ENCODE assay signal across 9 mouse cellular contexts in the genomic region with DNA sequence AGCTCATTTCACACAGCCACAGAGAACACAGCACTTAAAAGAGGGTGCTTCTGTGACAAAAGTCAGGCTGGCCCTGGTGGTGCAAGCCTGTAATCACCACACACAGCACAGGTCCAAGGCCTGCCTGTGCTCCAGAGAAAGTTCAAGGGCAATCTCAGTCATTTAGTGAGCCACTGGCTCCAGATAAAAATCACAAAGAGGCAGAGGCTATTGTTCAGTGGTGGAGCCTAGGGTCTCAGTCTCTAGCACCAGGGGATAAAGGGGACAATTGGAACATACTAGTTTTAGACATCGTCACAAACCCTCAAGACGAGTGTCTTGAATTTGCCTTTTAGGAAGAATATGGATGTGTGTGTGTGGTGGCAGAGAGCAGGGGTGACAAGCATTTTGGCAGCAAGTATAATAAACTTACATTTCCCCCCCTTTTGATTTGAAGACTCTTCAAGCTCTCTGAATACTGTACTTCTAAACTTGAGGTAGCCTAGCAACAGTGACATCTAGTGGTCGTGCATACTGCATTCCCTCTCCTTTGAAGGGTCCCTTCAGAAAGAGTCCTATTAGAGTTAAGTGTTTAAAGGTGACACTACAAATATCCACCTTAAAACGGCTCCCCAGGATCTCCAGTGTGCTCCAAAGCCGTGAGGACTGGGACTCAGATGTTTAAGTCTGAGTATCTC. TPM values are rescaled to one million over a fixed set of nuclear protein-coding genes. Genes with fewer than 3 reads are reported as not detected.
DNase-seq lines count a peak whose midpoint lies in the region; ATAC-seq and TF ChIP-seq lines count a peak whose summit lies in the region.
"Had no signal": no experiment of that assay in that cellular context is flagged by ENCODE, and none has a peak within 500 bp of the region (broad histone marks: within the 10 kb centered on the region; RNA-seq: fewer than 3 reads in every experiment).

No protein-coding gene starts in this region.

- no peaks in the 10 kb centered on the region for H3K36me3 ChIP-seq in MEL (ENCODE audit: control insufficient read depth in 1 of 2, insufficient read depth in 2 of 2, low read length in 2 of 2)
- H3K36me3 ChIP-seq in kidney, embryonic 15.5 days, result no peaks in the 10 kb centered on the region
- no peaks in the 10 kb centered on the region for H3K36me3 ChIP-seq in liver, postnatal 0 days (replicated peaks; ENCODE audit: insufficient read depth, low read length)
- no peaks in the 10 kb centered on the region for H3K36me3 ChIP-seq in neural tube, embryonic 15.5 days

- H3K4me1 ChIP-seq in MEL (ENCODE audit: control insufficient read depth in 1 of 2, insufficient read depth in 2 of 2, low read length in 2 of 2), result peaks cover 0 to 5% of the 10 kb centered on the region in 2 experiments; a peak in 2 of 4 replicates
- H3K4me1 ChIP-seq in kidney, embryonic 15.5 days, result no peaks in the 10 kb centered on the region
- no peaks in the 10 kb centered on the region for H3K4me1 ChIP-seq in liver, postnatal 0 days (ENCODE audit: insufficient read depth)
- H3K4me1 ChIP-seq in neural tube, embryonic 15.5 days, result no peaks in the 10 kb centered on the region

- no peak overlapping the region for H3K4me3 ChIP-seq in MEL (ENCODE audit: control insufficient read depth in 1 of 2, insufficient read depth in 1 of 2, low read depth in 2 of 2, low read length in 2 of 2)
- no peak overlapping the region for H3K4me3 ChIP-seq in kidney, embryonic 15.5 days (replicated peaks)
- no peak overlapping the region for H3K4me3 ChIP-seq in liver, postnatal 0 days (ENCODE audit: low read depth, low read length)
- H3K4me3 ChIP-seq in neural tube, embryonic 15.5 days (replicated peaks), result no peak overlapping the region

- TF ChIP-seq POLR2A in MEL (IDR thresholded peaks at IDR 0.05; ENCODE audit: control insufficient read depth in 1 of 2, insufficient read depth in 1 of 2, low read depth in 1 of 2, low read length in 2 of 2, poor library complexity in 1 of 2), result no peak

- H3K9me3 ChIP-seq in MEL (replicated peaks; ENCODE audit: insufficient read depth, low read length), result no peaks in the 10 kb centered on the region
- H3K9me3 ChIP-seq in kidney, embryonic 15.5 days (replicated peaks), result no peaks in the 10 kb centered on the region
- no peaks in the 10 kb centered on the region for H3K9me3 ChIP-seq in liver, postnatal 0 days (ENCODE audit: low read length)
- no peaks in the 10 kb centered on the region for H3K9me3 ChIP-seq in neural tube, embryonic 15.5 days (replicated peaks)

- peak; percentile 73; the same call in 1 of the 2 replicates for ATAC-seq in kidney, embryonic 15.5 days (replicated peaks; ENCODE audit: low FRiP score)
- no peak for ATAC-seq in liver, postnatal 0 days
- ATAC-seq in neural tube, embryonic 15.5 days (ENCODE audit: low FRiP score), result 0 out of 2 replicates have a peak, but pooled peaks have one; percentile 80

- peak; percentile 38 to 67 (median 57); a peak in 5 of 6 replicates for TF ChIP-seq CTCF in MEL (IDR thresholded peaks at IDR 0.05 in 2 of 3, conservative IDR thresholded peaks at IDR 0.05 in 1 of 3; ENCODE audit: control insufficient read depth in 1 of 3, insufficient read depth in 1 of 3, low read depth in 2 of 3, low read length in 3 of 3, poor library complexity in 1 of 3, severe bottlenecking in 1 of 3)
- TF ChIP-seq CTCF in liver, postnatal 0 days (IDR thresholded peaks at IDR 0.05; ENCODE audit: low read depth), result peak; percentile 70

- DNase-seq in B cell, adult 2 months, result peak; percentile 12 to 22
- peak; percentile 67 for DNase-seq in MEL (ENCODE audit: low read depth, low spot score)
- peak; percentile 9 for DNase-seq in cerebellum, adult 9-11 months
- DNase-seq in frontal cortex, postnatal 25 days (ENCODE audit: low spot score in 2 of 2), result peak; percentile 9 to 16
- DNase-seq in liver, postnatal 0 days, result peak; percentile 21
- DNase-seq in spleen, postnatal 4 days (ENCODE audit: low spot score in 2 of 2), result no peak

- H3K9ac ChIP-seq in MEL (ENCODE audit: control insufficient read depth, low read depth, low read length, poor library complexity, severe bottlenecking), result no peak overlapping the region
- H3K9ac ChIP-seq in kidney, embryonic 15.5 days, result no peak overlapping the region
- no peak overlapping the region for H3K9ac ChIP-seq in liver, postnatal 0 days (replicated peaks)
- no peak overlapping the region for H3K9ac ChIP-seq in neural tube, embryonic 15.5 days (replicated peaks)

- no peak for TF ChIP-seq EP300 in MEL (IDR thresholded peaks at IDR 0.05; ENCODE audit: low read depth in 1 of 2, low read length in 2 of 2)
- no peak for TF ChIP-seq EP300 in liver, postnatal 0 days (IDR thresholded peaks at IDR 0.05; ENCODE audit: low read depth)

- no peaks in the 10 kb centered on the region; a peak in 1 of 4 replicates for H3K27me3 ChIP-seq in MEL (ENCODE audit: control insufficient read depth in 1 of 2, insufficient read depth in 2 of 2, low read length in 2 of 2)
- no peaks in the 10 kb centered on the region for H3K27me3 ChIP-seq in kidney, embryonic 15.5 days
- H3K27me3 ChIP-seq in liver, postnatal 0 days (ENCODE audit: insufficient read depth, low read length), result no peaks in the 10 kb centered on the region
- no peaks in the 10 kb centered on the region for H3K27me3 ChIP-seq in neural tube, embryonic 15.5 days (replicated peaks)

- H3K79me2 ChIP-seq in MEL (ENCODE audit: control insufficient read depth, insufficient read depth, low read length, poor library complexity), result no peaks in the 10 kb centered on the region

- H3K27ac ChIP-seq in MEL (ENCODE audit: control insufficient read depth, low read depth, low read length), result no peak overlapping the region
- no peak overlapping the region for H3K27ac ChIP-seq in kidney, embryonic 15.5 days
- H3K27ac ChIP-seq in liver, postnatal 0 days (ENCODE audit: low read depth), result no peak overlapping the region
- no peak overlapping the region for H3K27ac ChIP-seq in neural tube, embryonic 15.5 days (replicated peaks)

- no peak overlapping the region for H3K4me2 ChIP-seq in kidney, embryonic 15.5 days
- no peak overlapping the region for H3K4me2 ChIP-seq in liver, postnatal 0 days (ENCODE audit: low read depth, low read length)
- no peak overlapping the region for H3K4me2 ChIP-seq in neural tube, embryonic 15.5 days

- peak; percentile 61 for TF ChIP-seq RAD21 in MEL (IDR thresholded peaks at IDR 0.05; ENCODE audit: low read depth, low read length)

- WGBS in kidney, embryonic 15.5 days, result 37% methylated on average over 5 of the region's 5 CpGs
- 34% methylated on average over 5 of the region's 5 CpGs for WGBS in liver, postnatal 0 days (ENCODE audit: insufficient replicate concordance)
- 39% methylated on average over 5 of the region's 5 CpGs for WGBS in neural tube, embryonic 15.5 days

TF ChIP-seq in MEL, 35 proteins besides CTCF, POLR2A, EP300 and RAD21:
- peak; percentile 66 for TF ChIP-seq SMC3 (IDR thresholded peaks at IDR 0.05; ENCODE audit: low read depth, low read length)
- TF ChIP-seq USF2 (IDR thresholded peaks at IDR 0.05; ENCODE audit: borderline replicate concordance in 1 of 2, insufficient read depth in 1 of 2, low read depth in 1 of 2, low read length in 2 of 2), result no peak
- TF ChIP-seq ZC3H11A (IDR thresholded peaks at IDR 0.05; ENCODE audit: low read depth, low read length), result peak; percentile 31
TF ChIP-seq in MEL: peak in this region for 2.

RNA-seq across cellular contexts. Expression of a gene that starts 33.1 kb away (rescaled TPM):
- not detected in 2 replicates for total RNA-seq in MEL (2012; rRNA removed)
- not detected for polyA plus RNA-seq in MEL (2012; ENCODE audit: insufficient read depth in 1 of 2, insufficient read length in 2 of 2, low read depth in 1 of 2, low replicate concordance in 2 of 2, missing spikeins in 1 of 2)
- polyA plus RNA-seq in kidney, embryonic 15.5 days (2015; fragmentation: Nextera tagmentation; extraction: Ambion mirVana), result 0.35 and 3.4 TPM in 2 replicates
- not detected in 2 replicates for polyA plus RNA-seq in liver, postnatal 0 days (2015; fragmentation: Nextera tagmentation; extraction: Ambion mirVana)
- 0.41 and 0.83 TPM in 2 replicates for polyA plus RNA-seq in neural tube, embryonic 15.5 days (2015; fragmentation: Nextera tagmentation; extraction: Ambion mirVana)

RNA-seq across cellular contexts. Expression of a gene that starts 40.8 kb away (rescaled TPM):
- 6.1 and 6.6 TPM in 2 replicates for total RNA-seq in MEL (2012; rRNA removed)
- 10 to 100 TPM in 1 of 2 experiments, 1 to 10 TPM in 1; 7.5 to 44.7 TPM for polyA plus RNA-seq in MEL (2012; ENCODE audit: insufficient read depth in 1 of 2, insufficient read length in 2 of 2, low read depth in 1 of 2, low replicate concordance in 2 of 2, missing spikeins in 1 of 2)
- polyA plus RNA-seq in kidney, embryonic 15.5 days (2015; fragmentation: Nextera tagmentation; extraction: Ambion mirVana), result 5.3 and 5.7 TPM in 2 replicates
- 2.8 and 3.2 TPM in 2 replicates for polyA plus RNA-seq in liver, postnatal 0 days (2015; fragmentation: Nextera tagmentation; extraction: Ambion mirVana)
- polyA plus RNA-seq in neural tube, embryonic 15.5 days (2015; fragmentation: Nextera tagmentation; extraction: Ambion mirVana), result 7.3 and 7.4 TPM in 2 replicates

RNA-seq across cellular contexts. Expression of a gene that starts 51.9 kb away (rescaled TPM):
- total RNA-seq in MEL (2012; rRNA removed), result not detected in 2 replicates
- not detected for polyA plus RNA-seq in MEL (2012; ENCODE audit: insufficient read depth in 1 of 2, insufficient read length in 2 of 2, low read depth in 1 of 2, low replicate concordance in 2 of 2, missing spikeins in 1 of 2)
- polyA plus RNA-seq in kidney, embryonic 15.5 days (2015; fragmentation: Nextera tagmentation; extraction: Ambion mirVana), result 0.24 TPM in 1 of 2 replicates, not detected in the other
- not detected in 2 replicates for polyA plus RNA-seq in liver, postnatal 0 days (2015; fragmentation: Nextera tagmentation; extraction: Ambion mirVana)
- 0.41 TPM in 1 of 2 replicates, not detected in the other for polyA plus RNA-seq in neural tube, embryonic 15.5 days (2015; fragmentation: Nextera tagmentation; extraction: Ambion mirVana)
- polyA plus RNA-seq: heart, embryonic 14.5 days had no signal

Comparison
In these comparisons a context has a peak if more than half of its experiments do, and no peak if none do; other contexts are left out.
1. DNase-seq: peak in B cell, adult 2 months (2 of 2), MEL (single experiment), cerebellum, adult 9-11 months (single experiment), frontal cortex, postnatal 25 days (2 of 2) and liver, postnatal 0 days (single experiment); none in spleen, postnatal 4 days (0 of 2).